Mouse (Mus musculus) kidney, adult 18-20 months (tissue): ENCODE results near the gene AL732309.1.

Source experiments
- DNase-seq: peaks from one replicate; pipeline ENCODE4 v3.0.0; 2021

AL732309.1 gene

GRCm38 (mm10) chr2:25237522-25237921 lies 9.1 kb downstream of the AL732309.1 start:
- DNase-seq = peak; percentile 57

GRCm38 (mm10) chr2:25236614-25237013 lies 10.0 kb downstream of the AL732309.1 start, which contains the start of gene Rnf224:
Gene Rnf224, minus strand, starts transcription at chr2:25236787.
- no peak for DNase-seq

- peak; percentile 49 for DNase-seq
These were observed 12.0 kb downstream of the AL732309.1 start for GRCm38 (mm10) chr2:25234551-25235220.

- DNase-seq = peak; percentile 40
These were observed 12.6 kb downstream of the AL732309.1 start, which contains the start of gene Slc34a3 for GRCm38 (mm10) chr2:25234050-25234449. Gene Slc34a3, minus strand, starts transcription at chr2:25234364.

GRCm38 (mm10) chr2:25233421-25233820 lies 13.2 kb downstream of the AL732309.1 start:
- no peak for DNase-seq

GRCm38 (mm10) chr2:25231038-25231437 lies 15.6 kb downstream of the AL732309.1 start:
- DNase-seq = no peak

GRCm38 (mm10) chr2:25230581-25230980 lies 16.1 kb downstream of the AL732309.1 start:
- DNase-seq = no peak

GRCm38 (mm10) chr2:25229582-25229981 lies 17.1 kb downstream of the AL732309.1 start:
- DNase-seq = no peak

- no peak for DNase-seq
These were observed 17.6 kb downstream of the AL732309.1 start for GRCm38 (mm10) chr2:25228995-25229530.

- DNase-seq = peak; percentile 88
These were observed 18.2 kb downstream of the AL732309.1 start for GRCm38 (mm10) chr2:25228431-25228889.

- DNase-seq = no peak
These were observed 19.3 kb downstream of the AL732309.1 start for GRCm38 (mm10) chr2:25227406-25227805.

GRCm38 (mm10) chr2:25226864-25227263 lies 19.8 kb downstream of the AL732309.1 start:
- DNase-seq = no peak

GRCm38 (mm10) chr2:25225811-25226379 lies 20.8 kb downstream of the AL732309.1 start:
- no peak for DNase-seq

- peak; percentile 96 for DNase-seq
These were observed 21.6 kb downstream of the AL732309.1 start for GRCm38 (mm10) chr2:25224766-25225752.

GRCm38 (mm10) chr2:25224492-25224765 lies 22.2 kb downstream of the AL732309.1 start, which contains the start of gene Tubb4b:
Gene Tubb4b, minus strand, starts transcription at chr2:25224702.
- DNase-seq = no peak

- peak; percentile 84 for DNase-seq
These were observed 22.8 kb downstream of the AL732309.1 start for GRCm38 (mm10) chr2:25223681-25224491.

- DNase-seq = no peak
These were observed 25.3 kb downstream of the AL732309.1 start for GRCm38 (mm10) chr2:25221331-25221772.

GRCm38 (mm10) chr2:25218445-25218844 lies 28.2 kb downstream of the AL732309.1 start, which contains the start of gene Fam166a:
Gene Fam166a, plus strand, starts transcription at chr2:25218745.
- DNase-seq = no peak

GRCm38 (mm10) chr2:25217666-25218065 lies 29.0 kb downstream of the AL732309.1 start:
- DNase-seq = no peak

GRCm38 (mm10) chr2:25214444-25214843 lies 32.2 kb downstream of the AL732309.1 start, which contains the start of gene Stpg3:
Gene Stpg3, minus strand, starts transcription at chr2:25214637.
- DNase-seq = no peak

- DNase-seq = no peak
These were observed 33.3 kb downstream of the AL732309.1 start for GRCm38 (mm10) chr2:25213266-25213865.
